Mouse (Mus musculus) bone marrow macrophage, adult 2 months (primary cell): ENCODE measurements around the gene Fam189a2.

Source experiments
- CTCF ChIP-seq: IDR thresholded peaks from 2 replicates; pipeline ENCODE4 v1.5.1; 2012; ENCODE audit warnings: low read depth, mild to moderate bottlenecking, low read length, moderate library complexity
- POLR2A ChIP-seq: IDR thresholded peaks from 2 replicates; pipeline ENCODE4 v1.6.1; 2012; ENCODE audit warnings: mild to moderate bottlenecking, low read depth, low read length, borderline replicate concordance

DNA sequence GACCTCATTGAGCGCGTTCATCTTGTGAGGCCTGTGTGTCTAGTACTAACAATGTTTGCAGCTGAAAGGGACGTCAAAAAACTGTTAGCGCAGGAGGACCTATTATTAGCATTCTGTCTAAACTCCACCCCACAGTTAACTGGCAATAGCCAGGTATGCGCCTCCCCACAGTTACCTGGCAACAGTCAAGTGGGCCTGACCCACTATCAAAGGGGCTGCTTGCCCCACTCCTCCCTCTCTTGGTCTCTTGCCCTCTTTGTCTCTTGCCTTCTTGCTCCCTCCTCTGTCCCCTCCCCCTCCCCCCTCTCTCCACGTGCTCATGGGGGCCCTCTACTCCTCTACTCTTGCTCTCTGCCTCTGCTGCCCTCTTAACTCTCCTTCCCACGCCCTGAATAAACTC lies 73.3 kb downstream of the Fam189a2 start:
- TF ChIP-seq POLR2A, result no peak
- no peak for TF ChIP-seq CTCF
